31 mouse cellular contexts compared by ENCODE assay signal in genomic region chr7:6151266-6151665, GRCm38 (mm10). TPM values are rescaled to one million over a fixed set of nuclear protein-coding genes. Genes with fewer than 3 reads are reported as not detected.
DNase-seq lines count a peak whose midpoint lies in the region; ATAC-seq and TF ChIP-seq lines count a peak whose summit lies in the region.
"Had no signal": no experiment of that assay in that cellular context is flagged by ENCODE, and none has a peak within 500 bp of the region (broad histone marks: within the 10 kb centered on the region; RNA-seq: fewer than 3 reads in every experiment).

No protein-coding gene starts in this region.

- dilution Hi-C loops in CH12.LX (cut with MboI; ENCODE audit: extremely low pct_ligation_motif_present, extremely low pct_unique_long_range_greater_than_20kb, low sequenced_read_pairs), result no loop called here

- H3K9ac ChIP-seq in CH12.LX (ENCODE audit: insufficient read depth, low read depth), result no peak overlapping the region
- no peak overlapping the region for H3K9ac ChIP-seq in liver, embryonic 15.5 days
- H3K9ac ChIP-seq: forebrain, embryonic 15.5 days; hindbrain, embryonic 14.5 days; kidney, embryonic 15.5 days; neural tube, embryonic 15.5 days; stomach, embryonic 15.5 days had no signal

- no peaks in the 10 kb centered on the region for H3K9me3 ChIP-seq in CH12.LX (replicated peaks; ENCODE audit: low read length)
- H3K9me3 ChIP-seq in liver, embryonic 15.5 days (replicated peaks), result no peaks in the 10 kb centered on the region
- H3K9me3 ChIP-seq: forebrain, embryonic 15.5 days; G1E; heart, embryonic 10.5 days; kidney, embryonic 15.5 days; neural tube, embryonic 15.5 days; stomach, embryonic 15.5 days had no signal

- H3K79me2 ChIP-seq in CH12.LX (replicated peaks; ENCODE audit: control insufficient read depth, extremely low read depth, insufficient read depth, poor library complexity, severe bottlenecking), result peaks cover 86% of the 10 kb centered on the region

- H3K4me1 ChIP-seq in CH12.LX (ENCODE audit: control insufficient read depth in 1 of 2, insufficient read depth in 2 of 2), result peaks cover 25 to 84% of the 10 kb centered on the region in 2 experiments
- H3K4me1 ChIP-seq in liver, embryonic 15.5 days (replicated peaks), result peaks cover 85% of the 10 kb centered on the region

- no peak for TF ChIP-seq POLR2A in CH12.LX (IDR thresholded peaks at IDR 0.05; ENCODE audit: low read depth, low read length)

- H3K4me2 ChIP-seq in CH12.LX (ENCODE audit: insufficient read depth, low read depth, poor library complexity, severe bottlenecking), result 0 out of 2 replicates have a peak overlapping the region, but pooled peaks have one; percentile 23
- H3K4me2 ChIP-seq in liver, embryonic 15.5 days, result no peak overlapping the region
- H3K4me2 ChIP-seq: forebrain, embryonic 15.5 days; hindbrain, embryonic 14.5 days; kidney, embryonic 15.5 days; neural tube, embryonic 15.5 days; stomach, embryonic 15.5 days had no signal

- peak; percentile 24 for DNase-seq in cerebellum, adult 11-12 months
- no peak for DNase-seq in cerebellum, adult 8-10 months
- no peak for DNase-seq in layer of hippocampus, adult 2 months (ENCODE audit: low spot score in 2 of 2)
- no peak for DNase-seq in layer of hippocampus, postnatal 10 days (ENCODE audit: low spot score in 2 of 2)
- no peak for DNase-seq in CH12.LX (ENCODE audit: extremely low read depth)
- DNase-seq in layer of hippocampus, postnatal 36 days, result no peak
- DNase-seq: cerebellum, postnatal 25 days; embryo, embryonic 11 days; gastrocnemius, postnatal 36 days; heart, postnatal 36 days; kidney, postnatal 4 days; lung, postnatal 10 days; thymus, postnatal 14 days had no signal

- no peak for TF ChIP-seq CTCF in layer of hippocampus, adult 2 months (conservative IDR thresholded peaks at IDR 0.05)
- no peak for TF ChIP-seq CTCF in CH12.LX (conservative IDR thresholded peaks at IDR 0.05 in 1 of 2, IDR thresholded peaks at IDR 0.05 in 1 of 2; ENCODE audit: low read depth in 2 of 2, low read length in 2 of 2)

- TF ChIP-seq EP300 in CH12.LX (IDR thresholded peaks at IDR 0.05; ENCODE audit: low read length), result no peak

- H3K4me3 ChIP-seq in layer of hippocampus, adult 2 months, result no peak overlapping the region
- no peak overlapping the region for H3K4me3 ChIP-seq in CH12.LX (replicated peaks in 1 of 3; ENCODE audit: low read depth in 2 of 3, low read length in 2 of 3, poor library complexity in 1 of 3)
- no peak overlapping the region for H3K4me3 ChIP-seq in liver, embryonic 15.5 days (replicated peaks)
- H3K4me3 ChIP-seq: forebrain, embryonic 15.5 days; heart, embryonic 10.5 days; kidney, embryonic 15.5 days; neural tube, embryonic 15.5 days; stomach, embryonic 15.5 days had no signal

- ATAC-seq in liver, embryonic 15.5 days (ENCODE audit: insufficient read depth), result no peak
- no peak for ATAC-seq in cerebellum, adult (ENCODE audit: insufficient number of reproducible peaks, low FRiP score, low TSS enrichment)
- ATAC-seq: CD4-positive, CD25-positive, alpha-beta regulatory T cell, adult 4 months; forebrain, embryonic 15.5 days; midbrain, embryonic 16.5 days had no signal

- in situ Hi-C loops in CH12.LX (cut with MboI; ENCODE audit: low pct_ligation_motif_present, low pct_unique_long_range_greater_than_20kb, low sequenced_read_pairs), result no loop called here

- H3K27ac ChIP-seq in layer of hippocampus, adult 2 months, result peak overlapping the region; percentile 5; the same call in 1 of the 2 replicates
- no peak overlapping the region for H3K27ac ChIP-seq in CH12.LX (ENCODE audit: insufficient read depth, low read depth)
- H3K27ac ChIP-seq in liver, embryonic 15.5 days (replicated peaks), result peak overlapping the region; percentile 29; the same call in 1 of the 2 replicates
- H3K27ac ChIP-seq: forebrain, embryonic 15.5 days; heart, embryonic 10.5 days; hindbrain, embryonic 14.5 days; kidney, embryonic 15.5 days; neural tube, embryonic 15.5 days; stomach, embryonic 15.5 days had no signal

- H3K27me3 ChIP-seq in CH12.LX (replicated peaks), result no peaks in the 10 kb centered on the region
- no peaks in the 10 kb centered on the region for H3K27me3 ChIP-seq in liver, embryonic 15.5 days
- H3K27me3 ChIP-seq: forebrain, embryonic 15.5 days; kidney, embryonic 15.5 days; neural tube, embryonic 15.5 days; stomach, embryonic 15.5 days had no signal

- H3K36me3 ChIP-seq in CH12.LX (replicated peaks in 1 of 2; ENCODE audit: control insufficient read depth in 1 of 2, insufficient read depth in 1 of 2, low read length in 1 of 2), result peaks cover 0 to 24% of the 10 kb centered on the region in 2 experiments
- H3K36me3 ChIP-seq in liver, embryonic 15.5 days (replicated peaks), result no peaks in the 10 kb centered on the region
- H3K36me3 ChIP-seq: forebrain, embryonic 15.5 days; heart, embryonic 10.5 days; kidney, embryonic 15.5 days; neural tube, embryonic 15.5 days; stomach, embryonic 15.5 days had no signal

- 64% methylated on average over 1 of the region's 1 CpGs for WGBS in liver, embryonic 15.5 days (ENCODE audit: insufficient replicate concordance)

- TF ChIP-seq RAD21 in CH12.LX (IDR thresholded peaks at IDR 0.05; ENCODE audit: low read depth, low read length), result no peak

TF ChIP-seq in CH12.LX, 34 proteins besides CTCF, POLR2A, EP300 and RAD21:
- no peak for TF ChIP-seq ETS1 (conservative IDR thresholded peaks at IDR 0.05; ENCODE audit: low read depth, low read length)
- no peak for TF ChIP-seq ZNF384 (IDR thresholded peaks at IDR 0.05; ENCODE audit: low read depth, low read length)
- TF ChIP-seq PAX5 (IDR thresholded peaks at IDR 0.05; ENCODE audit: low read length), result no peak
- TF ChIP-seq CHD1 (IDR thresholded peaks at IDR 0.05; ENCODE audit: low read depth, low read length), result no peak
- TF ChIP-seq MAZ (IDR thresholded peaks at IDR 0.05; ENCODE audit: low read depth, low read length), result no peak
- no peak for TF ChIP-seq SMC3 (IDR thresholded peaks at IDR 0.05; ENCODE audit: low read depth, low read length)
- TF ChIP-seq TCF12 (IDR thresholded peaks at IDR 0.05; ENCODE audit: low read depth, low read length), result no peak
- TF ChIP-seq IRF4 (IDR thresholded peaks at IDR 0.05; ENCODE audit: low read depth, low read length), result no peak
- no peak for TF ChIP-seq MAFK (IDR thresholded peaks at IDR 0.05; ENCODE audit: insufficient replicate concordance, low read length)
- no peak for TF ChIP-seq POLR2AphosphoS2 (IDR thresholded peaks at IDR 0.05; ENCODE audit: low read depth, low read length)
- TF ChIP-seq MYC (IDR thresholded peaks at IDR 0.05; ENCODE audit: low read depth, low read length), result no peak
- TF ChIP-seq HCFC1 (IDR thresholded peaks at IDR 0.05; ENCODE audit: low read depth, low read length), result no peak
- TF ChIP-seq ELF1 (IDR thresholded peaks at IDR 0.05; ENCODE audit: low read depth, low read length), result no peak
- TF ChIP-seq RCOR1 (conservative IDR thresholded peaks at IDR 0.05; ENCODE audit: low read depth, low read length), result no peak
- no peak for TF ChIP-seq MXI1 (IDR thresholded peaks at IDR 0.05; ENCODE audit: low read depth, low read length)
- TF ChIP-seq MEF2A (IDR thresholded peaks at IDR 0.05; ENCODE audit: borderline replicate concordance, low read depth, low read length), result no peak
- TF ChIP-seq JUN (IDR thresholded peaks at IDR 0.05; ENCODE audit: insufficient read depth, low read depth, low read length), result no peak
- no peak for TF ChIP-seq CHD2 (IDR thresholded peaks at IDR 0.05; ENCODE audit: low read length)
- no peak for TF ChIP-seq SIN3A (IDR thresholded peaks at IDR 0.05; ENCODE audit: low read length)
- no peak for TF ChIP-seq ZC3H11A (IDR thresholded peaks at IDR 0.05; ENCODE audit: low read depth, low read length)

RNA-seq across cellular contexts. Expression of gene Zfp787, which starts 4.5 kb away (rescaled TPM):
- total RNA-seq in layer of hippocampus, adult 2 months (2021), result 10 to 100 TPM; 26.2 to 27.3 TPM
- total RNA-seq in layer of hippocampus, postnatal 10 days (2021), result 10 to 100 TPM; 27.1 to 32.7 TPM
- total RNA-seq in CH12.LX (2012; rRNA removed), result 24.8 and 28.3 TPM in 2 replicates
- 17.5 and 22.1 TPM in 2 replicates for total RNA-seq in CH12.LX (2014; rRNA removed)
- polyA plus RNA-seq in CH12.LX (2012; ENCODE audit: insufficient read length, low read depth), result 19.0 and 19.3 TPM in 2 replicates
- 9.8 and 10.1 TPM in 2 replicates for polyA plus RNA-seq in liver, embryonic 15.5 days (2015; fragmentation: Nextera tagmentation; extraction: Ambion mirVana)
- 10 to 100 TPM; 23.5 to 26.5 TPM for total RNA-seq in layer of hippocampus, postnatal 36 days (2021)

RNA-seq across cellular contexts. Expression of gene Zfp444, which starts 20.8 kb away (rescaled TPM):
- total RNA-seq in layer of hippocampus, adult 2 months (2021), result 10 to 100 TPM; 55.8 to 57.2 TPM
- total RNA-seq in layer of hippocampus, postnatal 10 days (2021), result 10 to 100 TPM; 55.9 to 65.8 TPM
- total RNA-seq in CH12.LX (2012; rRNA removed) (18.1 and 18.2 TPM in 2 replicates), CH12.LX (2014; rRNA removed) (13.4 and 16.0 TPM in 2 replicates)
- 22.0 and 23.3 TPM in 2 replicates for polyA plus RNA-seq in CH12.LX (2012; ENCODE audit: insufficient read length, low read depth)
- 18.2 and 22.2 TPM in 2 replicates for polyA plus RNA-seq in liver, embryonic 15.5 days (2015; fragmentation: Nextera tagmentation; extraction: Ambion mirVana)
- total RNA-seq in layer of hippocampus, postnatal 36 days (2021), result 10 to 100 TPM; 52.7 to 60.6 TPM

RNA-seq across cellular contexts. Expression of gene Galp, which starts 45.6 kb away (rescaled TPM):
- total RNA-seq in layer of hippocampus, adult 2 months (2021), result not detected
- total RNA-seq in layer of hippocampus, postnatal 10 days (2021), result not detected
- total RNA-seq in CH12.LX (2012; rRNA removed) (not detected in 2 replicates), CH12.LX (2014; rRNA removed) (not detected in 2 replicates)
- not detected in 2 replicates for polyA plus RNA-seq in CH12.LX (2012; ENCODE audit: insufficient read length, low read depth)
- polyA plus RNA-seq in liver, embryonic 15.5 days (2015; fragmentation: Nextera tagmentation; extraction: Ambion mirVana), result not detected in 2 replicates
- total RNA-seq in layer of hippocampus, postnatal 36 days (2021), result not detected
- total RNA-seq: adrenal gland, postnatal 4 days; G1E; gastrocnemius, postnatal 36 days; heart, postnatal 36 days; layer of hippocampus, postnatal 14 days; left cerebral cortex, postnatal 25 days had no signal
- polyA plus RNA-seq: CD4-positive, CD25-positive, alpha-beta regulatory T cell, adult 4 months; embryonic facial prominence, embryonic 14.5 days; forebrain, embryonic 15.5 days; G1E; heart, embryonic 10.5 days; hindbrain, embryonic 14.5 days; intestine, embryonic 14.5 days; kidney, embryonic 15.5 days; limb, embryonic 14.5 days; midbrain, embryonic 16.5 days; neural tube, embryonic 15.5 days; spleen, adult 2 months; stomach, embryonic 15.5 days had no signal
